Mouse (Mus musculus) liver, adult 2 months (tissue): Measurements from ENCODE around the gene Rslcan18. TPM values are rescaled to one million over a fixed set of nuclear protein-coding genes. Genes with fewer than 3 reads are reported as not detected.

Source experiments
- DNase-seq: peaks from one replicate; pipeline ENCODE4 v3.0.0-alpha.2; 2011; ENCODE audit warnings: low read depth, low spot score; ENCODE audit errors: extremely low read depth
- H3K27ac ChIP-seq: fragments of 200-500 bp; replicated peaks from 2 replicates; pipeline ENCODE4 v1.5.1; 2012; ENCODE audit warnings: low read depth, mild to moderate bottlenecking, control low read depth, inconsistent platforms, low read length; ENCODE audit not compliant: insufficient read depth
- H3K27me3 ChIP-seq: fragments of 200-500 bp; 2 replicates; pipeline ENCODE4 v1.6.1; 2012; ENCODE audit warnings: mild to moderate bottlenecking, moderate library complexity, low read length, inconsistent platforms; ENCODE audit not compliant: control insufficient read depth, insufficient read depth
- H3K36me3 ChIP-seq: fragments of 200-500 bp; 2 replicates; pipeline ENCODE4 v1.6.1; 2012; ENCODE audit warnings: low read length, inconsistent platforms; ENCODE audit not compliant: control insufficient read depth, insufficient read depth
- H3K4me1 ChIP-seq: fragments of 200-500 bp; 2 replicates; pipeline ENCODE4 v1.6.1; 2011; ENCODE audit warnings: low read length; ENCODE audit not compliant: control insufficient read depth, insufficient read depth
- H3K4me3 ChIP-seq: fragments of 200-500 bp; 2 replicates; pipeline ENCODE4 v1.5.1; 2011; ENCODE audit warnings: low read depth, mild to moderate bottlenecking, control low read depth, low read length, moderate library complexity; ENCODE audit not compliant: insufficient read depth
- H3K79me2 ChIP-seq: fragments of 200-500 bp; 2 replicates; pipeline ENCODE4 v1.6.1; 2012; ENCODE audit warnings: inconsistent platforms, mild to moderate bottlenecking, low read length, moderate library complexity; ENCODE audit not compliant: control insufficient read depth, insufficient read depth
- H3K9ac ChIP-seq: fragments of 200-500 bp; 2 replicates; pipeline ENCODE4 v1.6.1; 2012; ENCODE audit warnings: low read depth, mild to moderate bottlenecking, control low read depth, inconsistent platforms, low read length
- CTCF ChIP-seq: fragments of 200-500 bp; IDR thresholded peaks from 2 replicates; pipeline ENCODE4 v1.5.1; 2011; ENCODE audit warnings: low read depth, low read length, control low read depth
- POLR2A ChIP-seq: fragments of 200-500 bp; IDR thresholded peaks from 2 replicates; pipeline ENCODE4 v1.6.1; 2011; ENCODE audit warnings: low read length, control low read depth; ENCODE audit not compliant: insufficient read depth; ENCODE audit errors: extremely low read depth
- WGBS: fragments of 180-500 bp; shearing (Covaris S2); methylation state at CpG from one replicate; pipeline ENCODE4 v1.1.7; 2018; 5-methylcytosine and 5-hydroxymethylcytosine counted together
- polyA plus RNA-seq: library from polyadenylated mRNA; depleted of rRNA; stranded (reverse); fragments of >200 nt; gene quantifications from 2 replicates; pipeline ENCODE4 v1.2.3, GENCODE M21; 2012
- total RNA-seq: library from RNA; depleted of rRNA; stranded (reverse); fragments of >200 nt; gene quantifications from 2 replicates; pipeline ENCODE4 v1.2.3, GENCODE M21; 2014

Rslcan18 gene
- total and polyA plus RNA-seq, 2 experiments = 0.39 to 2.2 TPM

DNA sequence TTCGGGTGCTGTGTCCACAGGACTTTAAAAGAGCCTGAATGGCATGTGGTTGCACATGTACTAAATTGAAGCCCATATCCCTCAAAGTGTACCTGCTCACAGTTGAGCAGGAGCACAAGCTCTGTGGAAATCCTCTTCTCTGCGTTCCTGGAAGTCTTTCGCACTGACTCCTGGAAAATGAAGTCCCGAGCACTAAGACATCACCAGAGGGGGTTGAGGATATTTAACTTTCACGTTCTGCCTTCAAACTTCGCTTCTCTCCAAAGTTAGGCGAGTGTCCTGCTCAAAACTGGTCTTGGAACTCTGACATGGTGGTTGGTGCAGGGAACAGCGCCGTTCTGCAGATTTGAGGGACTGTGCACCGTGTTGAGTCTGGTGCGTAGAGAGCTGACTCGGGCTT lies 4.0 kb downstream of the Rslcan18 start:
- Histone ChIP-seq H3K27ac (no peak overlapping the region), H3K9ac (no peak overlapping the region), H3K36me3 (no peaks in the 10 kb centered on the region), H3K27me3 (no peaks in the 10 kb centered on the region), H3K4me3 (no peak overlapping the region), H3K4me1 (peaks cover 6% of the 10 kb centered on the region), H3K79me2 (peaks cover 3% of the 10 kb centered on the region; the same call in 1 of the 2 replicates)
- TF ChIP-seq CTCF (no peak), POLR2A (no peak)
- no peak for DNase-seq
- 81% methylated on average over 12 of the region's 12 CpGs for WGBS

DNA sequence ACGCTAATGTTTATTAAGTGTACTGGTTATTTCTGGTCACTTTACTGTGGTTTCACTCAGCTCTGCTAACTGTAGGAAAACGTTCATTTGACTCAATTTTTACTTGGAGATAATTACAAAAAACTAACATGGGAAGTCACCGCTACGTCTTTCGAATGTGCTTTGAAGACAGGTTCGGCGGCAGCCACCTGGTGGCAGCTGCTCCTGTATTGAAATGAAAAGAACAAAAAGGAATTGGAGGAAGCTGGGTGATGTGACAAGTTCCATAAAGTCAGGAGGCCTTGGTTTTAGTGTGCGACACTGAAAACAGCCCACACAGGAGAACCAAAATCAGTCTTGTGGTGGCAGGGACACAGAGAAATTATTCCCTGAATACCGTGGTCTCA lies 7.2 kb downstream of the Rslcan18 start:
- TF ChIP-seq POLR2A (no peak), CTCF (peak; percentile 73)
- H3K36me3 ChIP-seq = peaks cover 4% of the 10 kb centered on the region; the same call in 1 of the 2 replicates
- H3K79me2 ChIP-seq = peaks cover 3% of the 10 kb centered on the region; the same call in 1 of the 2 replicates
- peak overlapping the region; percentile 51 for H3K9ac ChIP-seq
- DNase-seq = no peak
- peaks cover 6% of the 10 kb centered on the region for H3K4me1 ChIP-seq
- 3% methylated on average over 9 of the region's 9 CpGs for WGBS
- H3K27me3 ChIP-seq = no peaks in the 10 kb centered on the region
- H3K27ac ChIP-seq = no peak overlapping the region
- 0 out of 2 replicates have a peak overlapping the region, but pooled peaks have one; percentile 7 for H3K4me3 ChIP-seq

DNA sequence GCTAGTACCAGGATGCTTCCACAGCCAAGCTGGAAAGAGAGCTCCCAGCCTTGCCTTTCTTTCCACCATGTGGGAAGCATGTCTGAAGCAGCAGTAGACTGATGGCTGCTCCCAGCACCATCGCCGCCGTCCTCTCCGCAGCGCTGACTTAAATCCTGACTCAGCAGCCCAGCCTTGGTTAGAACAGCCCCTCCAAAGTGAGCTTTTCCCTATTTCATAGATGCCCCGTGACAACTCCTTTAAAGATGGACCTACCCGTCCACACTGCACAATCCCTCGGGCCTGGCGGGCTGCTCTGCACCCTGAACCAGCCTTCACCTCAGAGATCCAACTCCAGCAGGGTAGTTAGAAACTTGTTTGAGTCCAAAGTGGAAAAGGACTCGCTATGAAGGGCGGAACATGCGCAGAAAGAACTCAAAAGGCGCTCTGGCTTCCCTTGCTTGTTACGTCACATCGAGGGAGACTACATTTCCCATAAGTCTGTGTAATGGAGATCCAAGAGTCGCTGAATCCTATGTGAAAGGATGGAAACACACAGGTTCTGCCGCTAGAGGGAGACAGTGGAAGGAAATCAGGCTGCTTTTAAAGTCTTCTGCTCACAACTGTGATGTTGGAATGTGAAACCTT lies 7.8 kb downstream of the Rslcan18 start, which contains the start of gene Gm28557:
Gene Gm28557, minus strand, starts transcription at position 411 of the 627 bp plus-strand sequence.
- WGBS = 0% methylated on average over 17 of the region's 17 CpGs
- H3K36me3 ChIP-seq = peaks cover 4% of the 10 kb centered on the region; the same call in 1 of the 2 replicates

DNA sequence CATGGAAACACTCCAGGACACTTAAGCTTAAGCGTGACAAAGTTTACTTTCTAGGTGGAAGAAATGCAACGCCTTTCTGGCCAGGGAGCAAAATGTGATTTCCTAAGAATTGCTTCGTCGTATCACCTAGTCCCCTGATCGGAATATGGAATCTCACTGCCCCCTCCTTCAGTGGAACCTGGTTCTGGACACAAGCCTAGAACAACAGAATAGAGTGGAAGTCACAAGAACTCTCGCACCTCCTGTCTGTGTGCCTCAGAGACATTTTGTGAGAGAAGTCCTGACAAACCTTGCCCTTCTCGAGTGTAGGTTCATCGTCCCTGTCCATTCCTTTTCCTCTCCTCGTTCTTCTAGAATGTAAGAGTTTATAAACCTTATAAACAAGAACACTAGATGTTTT lies 8.4 kb downstream of the Rslcan18 start:
- WGBS = 16% methylated on average over 9 of the region's 9 CpGs
- TF ChIP-seq POLR2A = no peak
- no peak for TF ChIP-seq CTCF
- Histone ChIP-seq H3K27me3 (no peaks in the 10 kb centered on the region), H3K4me1 (peaks cover 6% of the 10 kb centered on the region), H3K27ac (peak overlapping the region; percentile 66), H3K4me3 (peak overlapping the region; percentile 59), H3K9ac (peak overlapping the region; percentile 44; the same call in 1 of the 2 replicates), H3K79me2 (peaks cover 3% of the 10 kb centered on the region; the same call in 1 of the 2 replicates), H3K36me3 (peaks cover 4% of the 10 kb centered on the region; the same call in 1 of the 2 replicates)
- peak; percentile 58 for DNase-seq

More for the DNA sequence above, 7.8 kb downstream of the Rslcan18 start, which contains the start of gene Gm28557:
- Histone ChIP-seq H3K27me3 (no peaks in the 10 kb centered on the region), H3K4me1 (peaks cover 6% of the 10 kb centered on the region), H3K4me3 (peak within 1 kb of the TSS; percentile 59), H3K9ac (peak within 1 kb of the TSS; percentile 67), H3K79me2 (peaks cover 3% of the 10 kb centered on the region; the same call in 1 of the 2 replicates), H3K27ac (peak within 1 kb of the TSS; percentile 66)
- peak; percentile 100 for DNase-seq
- peak; percentile 30; the same call in 1 of the 2 replicates for TF ChIP-seq CTCF
- TF ChIP-seq POLR2A = peak; percentile 52; the same call in 1 of the 2 replicates

DNA sequence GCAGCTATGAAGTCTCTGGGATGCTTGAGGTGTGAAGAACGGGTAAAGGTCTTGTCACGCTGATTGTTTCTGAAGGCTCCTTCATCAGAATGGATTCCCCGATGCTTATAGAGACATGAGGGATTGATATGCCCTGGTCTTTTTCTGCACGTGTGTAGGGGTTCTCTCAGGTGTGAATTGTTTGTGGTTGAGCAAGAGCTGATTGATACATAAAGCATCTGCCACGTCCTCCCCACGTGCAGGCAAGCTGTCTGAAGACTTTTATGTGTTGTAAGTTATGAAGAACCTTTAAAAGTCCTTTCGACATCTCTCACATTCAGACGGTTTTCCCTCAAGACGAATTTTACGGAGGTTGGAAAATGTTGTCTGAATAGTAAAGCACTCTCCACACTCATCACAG lies 18.2 kb downstream of the Rslcan18 start, which contains the start of gene Zfp708:
Gene Zfp708, minus strand, starts transcription at position 101 of the 400 bp plus-strand sequence.
- Histone ChIP-seq H3K9ac (no peak within 1 kb of the TSS), H3K4me3 (no peak within 1 kb of the TSS), H3K79me2 (peaks cover 3% of the 10 kb centered on the region; the same call in 1 of the 2 replicates), H3K4me1 (no peaks in the 10 kb centered on the region), H3K27me3 (no peaks in the 10 kb centered on the region), H3K27ac (no peak within 1 kb of the TSS), H3K36me3 (peaks cover 50% of the 10 kb centered on the region)
- 91% methylated on average over 10 of the region's 10 CpGs for WGBS
- no peak for DNase-seq
- no peak for TF ChIP-seq CTCF
- no peak for TF ChIP-seq POLR2A

DNA sequence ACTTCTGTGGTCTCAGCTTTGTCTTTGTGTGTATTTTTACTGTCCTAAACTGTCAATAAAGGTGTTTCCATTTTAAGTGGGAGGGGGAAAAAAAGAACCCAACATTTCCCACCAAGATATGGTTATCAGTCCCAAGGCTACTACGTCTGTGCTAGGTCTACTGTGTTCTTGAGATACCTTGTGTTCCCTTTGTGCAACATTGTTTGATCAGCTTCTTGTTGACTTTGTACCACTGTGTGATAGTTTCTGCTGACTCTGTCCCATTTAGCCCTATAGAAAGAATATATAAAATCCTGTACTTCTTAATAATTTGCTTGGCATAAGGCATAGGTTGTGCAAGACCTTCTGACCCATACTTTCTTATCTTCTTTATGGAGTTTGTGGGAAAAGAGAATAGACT lies 25.9 kb downstream of the Rslcan18 start:
- no peak for DNase-seq
- Histone ChIP-seq H3K4me1 (no peaks in the 10 kb centered on the region), H3K27me3 (no peaks in the 10 kb centered on the region), H3K4me3 (no peak overlapping the region), H3K27ac (no peak overlapping the region), H3K36me3 (peaks cover 24% of the 10 kb centered on the region; the same call in 1 of the 2 replicates), H3K79me2 (peaks cover 5% of the 10 kb centered on the region; the same call in 1 of the 2 replicates), H3K9ac (no peak overlapping the region)
- TF ChIP-seq POLR2A = no peak
- TF ChIP-seq CTCF = no peak
- 70% methylated on average over 1 of the region's 1 CpGs for WGBS
